8 mouse cellular contexts compared by ENCODE assay signal in genomic region chr10:115623956-115624671, GRCm38 (mm10). TPM values are rescaled to one million over a fixed set of nuclear protein-coding genes. Genes with fewer than 3 reads are reported as not detected.
DNase-seq lines count a peak whose midpoint lies in the region; ATAC-seq lines count a peak whose summit lies in the region.

No protein-coding gene starts in this region.

- peak; percentile 38 for DNase-seq in embryo, embryonic 11 days
- DNase-seq in embryo, embryonic 9.5 days (ENCODE audit: extremely low spot score), result no peak
- DNase-seq in B cell, adult 2 months, result peak; percentile 45 to 48
- DNase-seq in frontal cortex, adult 2 months (ENCODE audit: extremely low spot score in 1 of 2, low spot score in 1 of 2), result peak; percentile 1 to 58
- peak; percentile 4 to 34 for DNase-seq in left cerebral cortex, postnatal 10 days (ENCODE audit: extremely low spot score in 1 of 2, low spot score in 2 of 2)
- DNase-seq in midbrain, embryonic 11.5 days (ENCODE audit: low spot score, missing footprints), result peak; percentile 90

- intact Hi-C loops in left cerebral cortex, postnatal 10 days (cut with DNase I), result no loop called here

- H3K4me1 ChIP-seq in midbrain, embryonic 11.5 days (ENCODE audit: control insufficient read depth, insufficient read depth, low read length), result 0 out of 2 replicates have a peak, but pooled peaks cover 2% of the 10 kb centered on the region
- H3K4me1 ChIP-seq in intestine, embryonic 15.5 days (replicated peaks), result no peaks in the 10 kb centered on the region

- H3K4me3 ChIP-seq in midbrain, embryonic 11.5 days (ENCODE audit: low read depth, low read length), result no peak overlapping the region
- no peak overlapping the region for H3K4me3 ChIP-seq in intestine, embryonic 15.5 days (replicated peaks)

- no peak overlapping the region for H3K9ac ChIP-seq in midbrain, embryonic 11.5 days (ENCODE audit: low read length)
- no peak overlapping the region for H3K9ac ChIP-seq in intestine, embryonic 15.5 days

- H3K4me2 ChIP-seq in midbrain, embryonic 11.5 days, result 0 out of 2 replicates have a peak overlapping the region, but pooled peaks have one; percentile 15
- no peak overlapping the region for H3K4me2 ChIP-seq in intestine, embryonic 15.5 days (replicated peaks)

- no peak overlapping the region for H3K27ac ChIP-seq in midbrain, embryonic 11.5 days (ENCODE audit: low read depth, low read length)
- H3K27ac ChIP-seq in intestine, embryonic 15.5 days, result no peak overlapping the region

- peak; percentile 80 for ATAC-seq in midbrain, embryonic 11.5 days (ENCODE audit: low FRiP score)
- no peak for ATAC-seq in intestine, embryonic 15.5 days
- no peak for ATAC-seq in monocyte, adult 5-6 weeks (replicated peaks; ENCODE audit: insufficient number of reproducible peaks, low FRiP score, low TSS enrichment, poor library complexity, severe bottlenecking)

- no peaks in the 10 kb centered on the region for H3K9me3 ChIP-seq in midbrain, embryonic 11.5 days (ENCODE audit: control insufficient read depth, low read length)
- H3K9me3 ChIP-seq in intestine, embryonic 15.5 days, result no peaks in the 10 kb centered on the region

- no peaks in the 10 kb centered on the region for H3K36me3 ChIP-seq in midbrain, embryonic 11.5 days (ENCODE audit: control insufficient read depth, insufficient read depth, low read length)
- H3K36me3 ChIP-seq in intestine, embryonic 15.5 days, result no peaks in the 10 kb centered on the region

- 40% methylated on average over 15 of the region's 15 CpGs for WGBS in midbrain, embryonic 11.5 days
- 68% methylated on average over 15 of the region's 15 CpGs for WGBS in intestine, embryonic 15.5 days

- H3K27me3 ChIP-seq in midbrain, embryonic 11.5 days (ENCODE audit: control insufficient read depth, insufficient read depth, low read length), result no peaks in the 10 kb centered on the region
- H3K27me3 ChIP-seq in intestine, embryonic 15.5 days (replicated peaks), result no peaks in the 10 kb centered on the region

RNA-seq across cellular contexts. Expression of gene Lgr5, which starts 36.5 kb away (rescaled TPM):
- 41.2 and 43.5 TPM in 2 replicates for polyA plus RNA-seq in frontal cortex, adult 2 months (2012; rRNA removed)
- 1 to 10 TPM; 2.0 to 2.5 TPM for total RNA-seq in left cerebral cortex, postnatal 10 days (2021)
- 7.0 and 7.3 TPM in 2 replicates for polyA plus RNA-seq in midbrain, embryonic 11.5 days (2014; fragmentation: Nextera tagmentation; extraction: Ambion mirVana)
- 5.3 TPM in 2 replicates for polyA plus RNA-seq in intestine, embryonic 15.5 days (2015; fragmentation: Nextera tagmentation; extraction: Ambion mirVana)
- total RNA-seq in monocyte, adult 5-6 weeks (2017), result 0.21 TPM in 1 of 3 replicates, not detected in the others

RNA-seq across cellular contexts. Expression of gene A930009A15Rik, which starts 54.3 kb away (rescaled TPM):
- polyA plus RNA-seq in frontal cortex, adult 2 months (2012; rRNA removed), result 0.86 and 0.90 TPM in 2 replicates
- total RNA-seq in left cerebral cortex, postnatal 10 days (2021), result under 1 TPM; 0.34 to 0.61 TPM
- 0.31 and 0.54 TPM in 2 replicates for polyA plus RNA-seq in midbrain, embryonic 11.5 days (2014; fragmentation: Nextera tagmentation; extraction: Ambion mirVana)
- polyA plus RNA-seq in intestine, embryonic 15.5 days (2015; fragmentation: Nextera tagmentation; extraction: Ambion mirVana), result not detected in 2 replicates
- not detected in 3 replicates for total RNA-seq in monocyte, adult 5-6 weeks (2017)
